Mouse (Mus musculus) neural tube, embryonic 12.5 days (tissue): Measurements from ENCODE around the gene Psmb3. TPM values are rescaled to one million over a fixed set of nuclear protein-coding genes. Genes with fewer than 3 reads are reported as not detected.
"Not testable (repeated sequence)": the region's sequence is repeated elsewhere in the genome, so short reads cannot be mapped to it uniquely, and the experiment has no call there.

ENCODE experiments used
- ATAC-seq: fragments of 200-750 bp; cut with Nextera tagmentation; 2 replicates; pipeline ENCODE4 v1.8.0; 2017; ENCODE audit warnings: low read depth, mild to moderate bottlenecking, moderate TSS enrichment, moderate library complexity; ENCODE audit not compliant: low FRiP score
- H3K27ac ChIP-seq: fragments of 300-500 bp; sonication (generic); 2 replicates; pipeline ENCODE4 v1.5.1; 2016
- H3K27me3 ChIP-seq: fragments of 300-500 bp; sonication (generic); replicated peaks from 2 replicates; pipeline ENCODE4 v1.6.1; 2016; ENCODE audit warnings: mild to moderate bottlenecking
- H3K36me3 ChIP-seq: fragments of 300-500 bp; sonication (generic); 2 replicates; pipeline ENCODE4 v1.6.1; 2016; ENCODE audit warnings: mild to moderate bottlenecking
- H3K4me1 ChIP-seq: fragments of 300-500 bp; sonication (generic); 2 replicates; pipeline ENCODE4 v1.6.1; 2016
- H3K4me2 ChIP-seq: fragments of 300-500 bp; sonication (generic); replicated peaks from 2 replicates; pipeline ENCODE4 v1.6.1; 2016; ENCODE audit warnings: mild to moderate bottlenecking
- H3K4me3 ChIP-seq: fragments of 300-500 bp; sonication (generic); 2 replicates; pipeline ENCODE4 v1.5.1; 2016
- H3K9ac ChIP-seq: fragments of 300-500 bp; sonication (generic); 2 replicates; pipeline ENCODE4 v1.6.1; 2016; ENCODE audit warnings: mild to moderate bottlenecking
- H3K9me3 ChIP-seq: fragments of 300-500 bp; sonication (generic); 2 replicates; pipeline ENCODE4 v1.6.1; 2016; ENCODE audit warnings: mild to moderate bottlenecking
- WGBS: fragments of 180-500 bp; shearing (Covaris S2); methylation state at CpG from one replicate; pipeline ENCODE4 v1.1.7; 2016; 5-methylcytosine and 5-hydroxymethylcytosine counted together
- polyA plus RNA-seq: library from polyadenylated mRNA; unstranded; fragments of >200 nt; fragmentation: Nextera tagmentation; extraction: Ambion mirVana; gene quantifications from 2 replicates; pipeline ENCODE4 v1.2.1, GENCODE M21; 2016

The Psmb3 gene
- polyA plus RNA-seq, 1 experiment from 2014 or later = 453 TPM

GRCm38 (mm10) chr11:97734810-97735209, 31.6 kb downstream of the Psmb3 start:
- H3K27ac ChIP-seq, ATAC-seq, H3K9me3 ChIP-seq, H3K9ac ChIP-seq, H3K4me3 ChIP-seq, H3K27me3 ChIP-seq, H3K4me2 ChIP-seq, H3K4me1 ChIP-seq: not testable (repeated sequence)
- peaks cover 20% of the 10 kb centered on the region for H3K36me3 ChIP-seq
- WGBS = 89% methylated on average over 5 of the region's 5 CpGs

GRCm38 (mm10) chr11:97736645-97737044, 33.4 kb downstream of the Psmb3 start:
- ATAC-seq = no peak
- Histone ChIP-seq H3K9ac (no peak overlapping the region), H3K36me3 (peaks cover 9% of the 10 kb centered on the region), H3K4me2 (no peak overlapping the region), H3K4me3 (no peak overlapping the region), H3K27me3 (no peaks in the 10 kb centered on the region), H3K9me3 (no peaks in the 10 kb centered on the region), H3K4me1 (no peaks in the 10 kb centered on the region), H3K27ac (no peak overlapping the region)
- WGBS = 91% methylated on average over 5 of the region's 5 CpGs

- H3K4me3 ChIP-seq = no peak overlapping the region
- no peak overlapping the region for H3K27ac ChIP-seq
- H3K4me1 ChIP-seq = peaks cover 6% of the 10 kb centered on the region
- H3K27me3 ChIP-seq = no peaks in the 10 kb centered on the region
- ATAC-seq = no peak
- H3K9me3 ChIP-seq = no peaks in the 10 kb centered on the region
- no peak overlapping the region for H3K9ac ChIP-seq
- H3K4me2 ChIP-seq = no peak overlapping the region
- 87% methylated on average over 4 of the region's 4 CpGs for WGBS
- no peaks in the 10 kb centered on the region; the same call in 1 of the 2 replicates for H3K36me3 ChIP-seq
These were observed 34.4 kb downstream of the Psmb3 start for GRCm38 (mm10) chr11:97737600-97737999.

- no peak overlapping the region for H3K9ac ChIP-seq
- H3K9me3 ChIP-seq = no peaks in the 10 kb centered on the region
- H3K36me3 ChIP-seq = no peaks in the 10 kb centered on the region
- no peak overlapping the region for H3K27ac ChIP-seq
- no peak overlapping the region for H3K4me3 ChIP-seq
- peaks cover 17% of the 10 kb centered on the region for H3K4me1 ChIP-seq
- 64% methylated on average over 6 of the region's 6 CpGs for WGBS
- no peak for ATAC-seq
- no peaks in the 10 kb centered on the region for H3K27me3 ChIP-seq
- no peak overlapping the region for H3K4me2 ChIP-seq
These were observed 35.5 kb downstream of the Psmb3 start for GRCm38 (mm10) chr11:97738703-97739102.

GRCm38 (mm10) chr11:97739155-97739554, 36.0 kb downstream of the Psmb3 start:
- 84% methylated on average over 3 of the region's 3 CpGs for WGBS
- Histone ChIP-seq H3K4me2 (no peak overlapping the region), H3K9ac (no peak overlapping the region), H3K4me3 (no peak overlapping the region), H3K36me3 (no peaks in the 10 kb centered on the region), H3K27me3 (no peaks in the 10 kb centered on the region), H3K9me3 (no peaks in the 10 kb centered on the region), H3K27ac (no peak overlapping the region), H3K4me1 (peaks cover 17% of the 10 kb centered on the region)
- ATAC-seq = no peak

- ATAC-seq = no peak
- Histone ChIP-seq H3K27me3 (no peaks in the 10 kb centered on the region), H3K4me3 (no peak overlapping the region), H3K36me3 (no peaks in the 10 kb centered on the region), H3K4me2 (no peak overlapping the region), H3K9ac (no peak overlapping the region), H3K4me1 (peaks cover 17% of the 10 kb centered on the region), H3K27ac (no peak overlapping the region), H3K9me3 (no peaks in the 10 kb centered on the region)
- WGBS = 56% methylated on average over 7 of the region's 7 CpGs
These were observed 37.0 kb downstream of the Psmb3 start for GRCm38 (mm10) chr11:97740190-97740589.

- WGBS = 90% methylated on average over 5 of the region's 5 CpGs
- H3K27me3 ChIP-seq = no peaks in the 10 kb centered on the region
- H3K9me3 ChIP-seq = no peaks in the 10 kb centered on the region
- H3K36me3 ChIP-seq = peaks cover 11% of the 10 kb centered on the region
- no peak for ATAC-seq
- peaks cover 17% of the 10 kb centered on the region for H3K4me1 ChIP-seq
- no peak overlapping the region for H3K27ac ChIP-seq
- no peak overlapping the region for H3K9ac ChIP-seq
- H3K4me3 ChIP-seq = no peak overlapping the region
- peak overlapping the region; percentile 77; the same call in 1 of the 2 replicates for H3K4me2 ChIP-seq
These were observed 39.0 kb downstream of the Psmb3 start for GRCm38 (mm10) chr11:97742157-97742556.

- Histone ChIP-seq H3K9me3 (no peaks in the 10 kb centered on the region), H3K9ac (no peak overlapping the region), H3K4me1 (peaks cover 17% of the 10 kb centered on the region), H3K4me3 (no peak overlapping the region), H3K27me3 (no peaks in the 10 kb centered on the region), H3K4me2 (peak overlapping the region; percentile 77), H3K27ac (no peak overlapping the region), H3K36me3 (peaks cover 14% of the 10 kb centered on the region)
- ATAC-seq = no peak
- WGBS = 87% methylated on average over 9 of the region's 9 CpGs
These were observed 39.4 kb downstream of the Psmb3 start for GRCm38 (mm10) chr11:97742591-97742990.

- 48% methylated on average over 9 of the region's 9 CpGs for WGBS
- ATAC-seq = no peak
- H3K27ac ChIP-seq = no peak overlapping the region
- peaks cover 17% of the 10 kb centered on the region for H3K4me1 ChIP-seq
- no peaks in the 10 kb centered on the region for H3K9me3 ChIP-seq
- H3K27me3 ChIP-seq = no peaks in the 10 kb centered on the region
- peaks cover 23% of the 10 kb centered on the region for H3K36me3 ChIP-seq
- peak overlapping the region; percentile 82 for H3K4me3 ChIP-seq
- peak overlapping the region; percentile 77 for H3K4me2 ChIP-seq
- H3K9ac ChIP-seq = peak overlapping the region; percentile 83
These were observed 40.2 kb downstream of the Psmb3 start for GRCm38 (mm10) chr11:97743423-97743822.

GRCm38 (mm10) chr11:97744063-97744717, 41.0 kb downstream of the Psmb3 start, which contains the start of gene Pip4k2b:
TSS of gene Pip4k2b (minus strand) at chr11:97744704.
- peaks cover 28% of the 10 kb centered on the region for H3K36me3 ChIP-seq
- H3K4me1 ChIP-seq = peaks cover 17% of the 10 kb centered on the region
- peak within 1 kb of the TSS; percentile 83 for H3K9ac ChIP-seq
- H3K9me3 ChIP-seq = no peaks in the 10 kb centered on the region
- peak within 1 kb of the TSS; percentile 83 for H3K27ac ChIP-seq
- peak within 1 kb of the TSS; percentile 77 for H3K4me2 ChIP-seq
- no peaks in the 10 kb centered on the region for H3K27me3 ChIP-seq
- under 1% methylated on average over 62 of the region's 63 CpGs for WGBS
- H3K4me3 ChIP-seq = peak within 1 kb of the TSS; percentile 82
- ATAC-seq = peak; percentile 35

GRCm38 (mm10) chr11:97744718-97745330, 41.6 kb downstream of the Psmb3 start:
- peaks cover 17% of the 10 kb centered on the region for H3K4me1 ChIP-seq
- no peaks in the 10 kb centered on the region for H3K9me3 ChIP-seq
- 1% methylated on average over 42 of the region's 57 CpGs for WGBS
- H3K27ac ChIP-seq = peak overlapping the region; percentile 83
- peaks cover 34% of the 10 kb centered on the region for H3K36me3 ChIP-seq
- no peaks in the 10 kb centered on the region for H3K27me3 ChIP-seq
- peak overlapping the region; percentile 83 for H3K9ac ChIP-seq
- peak overlapping the region; percentile 77 for H3K4me2 ChIP-seq
- ATAC-seq = peak; percentile 96
- peak overlapping the region; percentile 82 for H3K4me3 ChIP-seq

GRCm38 (mm10) chr11:97745331-97745721, 42.1 kb downstream of the Psmb3 start:
- H3K9me3 ChIP-seq = no peaks in the 10 kb centered on the region
- H3K9ac ChIP-seq = no peak overlapping the region
- 12% methylated on average over 13 of the region's 13 CpGs for WGBS
- ATAC-seq = peak; percentile 16; the same call in 1 of the 2 replicates
- peaks cover 39% of the 10 kb centered on the region for H3K36me3 ChIP-seq
- peak overlapping the region; percentile 82 for H3K4me3 ChIP-seq
- H3K27ac ChIP-seq = no peak overlapping the region
- H3K27me3 ChIP-seq = no peaks in the 10 kb centered on the region
- peaks cover 17% of the 10 kb centered on the region for H3K4me1 ChIP-seq
- H3K4me2 ChIP-seq = peak overlapping the region; percentile 77
